In genomic region chr11:7213501-7214341, GRCm38 (mm10) we compare ENCODE assay signal across 9 mouse cellular contexts. TPM values are rescaled to one million over a fixed set of nuclear protein-coding genes. Genes with fewer than 3 reads are reported as not detected.
A peak's percentile ranks its signal among the peaks of the same experiment; 100 is the strongest.
DNase-seq lines count a peak whose midpoint lies in the region; ATAC-seq and TF ChIP-seq lines count a peak whose summit lies in the region.
"Had no signal": no experiment of that assay in that cellular context is flagged by ENCODE, and none has a peak within 500 bp of the region (broad histone marks: within the 10 kb centered on the region; RNA-seq: fewer than 3 reads in every experiment).

Gene Igfbp3 (minus strand): TSS chr11:7213923.

- H3K4me3 ChIP-seq in megakaryocyte, embryonic 14.5 days (replicated peaks), result peak within 1 kb of the TSS; percentile 50
- peak within 1 kb of the TSS; percentile 64 for H3K4me3 ChIP-seq in intestine, embryonic 16.5 days (ENCODE audit: low read length)
- peak within 1 kb of the TSS; percentile 72 for H3K4me3 ChIP-seq in limb, embryonic 10.5 days
- no peak within 1 kb of the TSS for H3K4me3 ChIP-seq in myocyte

- TF ChIP-seq POLR2A in myocyte (IDR thresholded peaks at IDR 0.05; ENCODE audit: insufficient read length, low read depth), result no peak

- no peaks in the 10 kb centered on the region for H3K9me3 ChIP-seq in megakaryocyte, embryonic 14.5 days
- H3K9me3 ChIP-seq in intestine, embryonic 16.5 days (ENCODE audit: control insufficient read depth, low read length), result no peaks in the 10 kb centered on the region
- H3K9me3 ChIP-seq in limb, embryonic 10.5 days (replicated peaks), result no peaks in the 10 kb centered on the region

- H3K27me3 ChIP-seq in megakaryocyte, embryonic 14.5 days (replicated peaks), result peaks cover 43% of the 10 kb centered on the region
- peaks cover 34% of the 10 kb centered on the region for H3K27me3 ChIP-seq in intestine, embryonic 16.5 days (replicated peaks; ENCODE audit: control insufficient read depth, insufficient read depth, low read length)
- peaks cover 47% of the 10 kb centered on the region for H3K27me3 ChIP-seq in limb, embryonic 10.5 days (ENCODE audit: low read depth, poor library complexity, severe bottlenecking)
- peaks cover 9% of the 10 kb centered on the region for H3K27me3 ChIP-seq in myocyte (ENCODE audit: control insufficient read depth, insufficient read depth, insufficient read length)

- peak within 1 kb of the TSS; percentile 91 for H3K4me2 ChIP-seq in intestine, embryonic 16.5 days (ENCODE audit: low read depth, low read length)
- peak within 1 kb of the TSS; percentile 30 for H3K4me2 ChIP-seq in myocyte (ENCODE audit: low read depth)

- H3K36me3 ChIP-seq in megakaryocyte, embryonic 14.5 days (replicated peaks; ENCODE audit: low read length), result no peaks in the 10 kb centered on the region
- no peaks in the 10 kb centered on the region for H3K36me3 ChIP-seq in intestine, embryonic 16.5 days (ENCODE audit: control insufficient read depth, insufficient read depth, low read length)
- H3K36me3 ChIP-seq in limb, embryonic 10.5 days, result peaks cover 7% of the 10 kb centered on the region; the same call in 1 of the 2 replicates
- no peaks in the 10 kb centered on the region for H3K36me3 ChIP-seq in myocyte (ENCODE audit: control insufficient read depth, insufficient read depth)
- H3K36me3 ChIP-seq: G1E had no signal

- under 1% methylated on average over 99 of the region's 104 CpGs for WGBS in intestine, embryonic 16.5 days
- WGBS in limb, embryonic 10.5 days, result under 1% methylated on average over 101 of the region's 104 CpGs

- H3K79me2 ChIP-seq in myocyte (ENCODE audit: control insufficient read depth, insufficient read depth), result no peaks in the 10 kb centered on the region

- no peak within 1 kb of the TSS for H3K27ac ChIP-seq in intestine, embryonic 16.5 days (ENCODE audit: low read length)
- peak within 1 kb of the TSS; percentile 81 for H3K27ac ChIP-seq in limb, embryonic 10.5 days

- peaks cover 8% of the 10 kb centered on the region; the same call in 1 of the 2 replicates for H3K4me1 ChIP-seq in megakaryocyte, embryonic 14.5 days
- H3K4me1 ChIP-seq in intestine, embryonic 16.5 days (ENCODE audit: control insufficient read depth, insufficient read depth, low read length), result peaks cover 11% of the 10 kb centered on the region
- peaks cover 43% of the 10 kb centered on the region for H3K4me1 ChIP-seq in limb, embryonic 10.5 days

- peak; percentile 87 for DNase-seq in embryo, embryonic 11 days
- DNase-seq in gonadal fat pad, adult 2 months (ENCODE audit: low read depth), result no peak
- peak; percentile 72 for DNase-seq in limb, embryonic 10.5 days (ENCODE audit: low spot score)

- no peak within 1 kb of the TSS for H3ac ChIP-seq in myocyte (ENCODE audit: control insufficient read depth, insufficient read length)

- no peak for ATAC-seq in megakaryocyte, adult 5-6 weeks (ENCODE audit: poor library complexity, severe bottlenecking)
- ATAC-seq in intestine, embryonic 16.5 days, result peak; percentile 81
- no peak for ATAC-seq in CD4-positive, CD25-positive, alpha-beta regulatory T cell, adult 4 months

- H3K9ac ChIP-seq in intestine, embryonic 16.5 days (ENCODE audit: low read depth, low read length), result peak within 1 kb of the TSS; percentile 64

TF ChIP-seq in myocyte, 11 proteins besides CTCF, POLR2A, EP300 and RAD21:
- TF ChIP-seq POLR2AphosphoS2 (IDR thresholded peaks at IDR 0.05; ENCODE audit: insufficient read length, low read depth), result no peak
- TF ChIP-seq REST (IDR thresholded peaks at IDR 0.05; ENCODE audit: insufficient read depth, insufficient read length), result no peak
- TF ChIP-seq TCF3 (IDR thresholded peaks at IDR 0.05; ENCODE audit: insufficient read length, low read depth), result no peak
TF ChIP-seq in myocyte: peak in this region for 0.

RNA-seq across cellular contexts. Expression of gene Igfbp3, which starts in this region (rescaled TPM):
- 0.17 TPM in 1 of 2 replicates, not detected in the other for polyA plus RNA-seq in megakaryocyte, embryonic 14.5 days (2012; ENCODE audit: insufficient read depth, low replicate concordance)
- 0.09 TPM in 1 of 2 replicates, not detected in the other for total RNA-seq in megakaryocyte, adult 5-6 weeks (2015)
- total RNA-seq in megakaryocyte, adult 5-6 weeks (2017), result 0.07 and 0.24 TPM in 2 replicates
- polyA plus RNA-seq in gonadal fat pad, adult 2 months (2012; rRNA removed), result 26.4 and 31.1 TPM in 2 replicates
- 24.0 and 39.8 TPM in 2 replicates for polyA plus RNA-seq in intestine, embryonic 16.5 days (2015; fragmentation: Nextera tagmentation; extraction: Ambion mirVana)
- 37.3 and 51.1 TPM in 2 replicates for polyA plus RNA-seq in limb, embryonic 10.5 days (2016; fragmentation: Nextera tagmentation; extraction: Ambion mirVana)
- 2.2 TPM for polyA plus RNA-seq in myocyte (2012; fragmentation: generic; extraction: Trizol)
- polyA plus RNA-seq in CD4-positive, CD25-positive, alpha-beta regulatory T cell, adult 4 months (2017; shearing (Covaris generic)), result not detected
- polyA plus RNA-seq: G1E had no signal
